Mouse (Mus musculus): ENCODE measurements at regions not wholly inside any gene's neighbourhood (a gene's known extent, or its start where the extent isn't known, plus 50 kb on each side); places are given as distances from the start of the nearest gene placed in this dataset.

DNA sequence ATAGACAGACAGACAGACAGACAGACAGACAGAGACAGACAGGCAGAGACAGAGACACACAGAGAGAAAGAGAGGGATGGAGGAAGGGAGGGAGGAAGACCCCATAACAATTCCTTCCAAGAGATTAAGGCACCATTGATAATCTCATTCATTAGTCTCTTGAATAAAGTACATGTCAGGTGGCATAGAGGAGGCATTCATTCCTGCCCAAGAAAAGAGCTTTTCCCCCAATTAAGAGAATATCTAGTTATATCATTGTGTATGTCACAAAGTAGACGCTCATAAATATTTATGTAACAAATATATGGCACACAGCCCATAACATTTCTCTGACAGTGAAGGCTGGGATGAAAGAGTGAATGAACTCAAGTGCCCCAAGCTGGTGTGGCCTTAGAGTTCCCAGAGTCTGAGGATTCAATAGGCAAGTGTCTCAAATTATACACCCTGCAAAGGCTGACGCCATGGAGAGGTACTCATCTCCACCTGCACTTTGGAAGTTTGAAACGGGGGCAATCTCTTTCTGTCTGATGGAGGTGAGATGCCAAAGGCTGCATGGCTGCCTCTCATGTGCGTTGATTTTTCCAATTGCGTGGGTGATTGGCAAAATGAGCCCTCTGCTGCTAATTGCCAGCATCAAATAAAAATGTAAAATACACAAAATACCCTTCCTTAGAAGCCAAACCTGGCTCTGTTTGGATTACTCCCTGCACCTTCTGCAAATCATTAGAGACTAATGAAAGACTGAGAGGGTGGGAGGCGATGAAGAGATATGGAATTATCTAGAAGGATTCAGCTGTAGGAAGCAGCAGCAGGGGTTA lies 710.3 kb upstream of the Castor2 start:
- Histone ChIP-seq H3K36me3 (ENCODE audit: control insufficient read depth, insufficient read depth, low read length) (no peaks in the 10 kb centered on the region), H3K4me3 (ENCODE audit: low read depth, low read length) (no peak overlapping the region), H3K9me3 (ENCODE audit: control insufficient read depth, low read length) (no peaks in the 10 kb centered on the region; the same call in 1 of the 2 replicates), H3K27me3 (ENCODE audit: control insufficient read depth, insufficient read depth, low read length) (no peaks in the 10 kb centered on the region), H3K4me1 (ENCODE audit: control insufficient read depth, insufficient read depth, low read length) (peaks cover 7% of the 10 kb centered on the region), H3K27ac (ENCODE audit: low read depth, low read length) (no peak overlapping the region), H3K4me2 (no peak overlapping the region), H3K9ac (ENCODE audit: low read length) (no peak overlapping the region)
- ATAC-seq (ENCODE audit: low FRiP score) (no peak), DNase-seq (ENCODE audit: low spot score, missing footprints) (no peak)
- WGBS, result 79% methylated on average over 6 of the region's 6 CpGs

DNA sequence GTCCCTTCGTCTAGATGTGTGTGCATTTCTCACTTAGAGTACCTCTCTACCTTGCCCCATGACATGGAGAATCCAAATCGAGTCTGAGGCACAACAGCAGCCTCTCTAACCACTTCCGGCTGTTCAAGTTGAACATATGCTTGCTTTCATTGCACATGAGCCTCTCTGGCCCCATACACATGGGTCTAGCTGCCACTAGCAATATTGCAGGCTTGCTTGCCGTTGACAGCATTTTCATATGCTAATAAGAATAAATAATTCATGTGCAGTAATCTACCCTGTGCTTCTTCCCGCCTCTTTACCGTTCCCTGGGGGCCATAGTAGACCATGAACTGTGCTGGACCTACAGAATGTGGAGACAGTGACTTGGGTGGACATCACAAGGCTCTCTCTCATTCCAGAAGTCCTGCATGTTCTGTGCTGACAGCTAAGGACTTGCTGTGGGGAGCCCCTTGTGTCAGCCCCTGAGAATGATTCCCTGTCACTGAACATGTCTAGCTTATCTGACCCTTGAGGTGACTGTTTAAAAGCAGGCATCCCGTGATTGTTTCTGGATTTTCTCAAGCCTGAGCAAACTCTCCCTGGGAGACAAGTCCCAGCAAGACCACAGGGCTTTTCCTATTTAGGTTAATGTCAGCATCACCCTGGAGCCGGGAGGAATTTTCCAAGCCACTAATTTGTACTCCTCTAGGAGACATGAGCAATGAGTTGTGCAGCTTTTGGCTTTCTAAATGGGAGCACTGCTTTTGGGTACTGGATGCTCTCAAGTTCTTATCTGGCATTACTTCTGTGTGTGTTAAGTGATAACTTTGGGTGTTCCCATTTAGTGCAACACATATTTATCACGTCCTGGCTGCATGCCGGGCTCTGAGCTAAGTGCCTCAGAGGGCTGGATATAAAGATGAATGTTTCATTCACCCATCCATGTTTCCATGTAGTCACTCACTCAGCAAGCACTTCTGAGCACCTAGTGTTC lies 713.8 kb upstream of the Castor2 start:
- H3K4me1 ChIP-seq (ENCODE audit: control insufficient read depth, insufficient read depth, low read length), result peaks cover 7% of the 10 kb centered on the region
- H3K36me3 ChIP-seq (ENCODE audit: control insufficient read depth, insufficient read depth, low read length), result no peaks in the 10 kb centered on the region
- WGBS, result 63% methylated on average over 10 of the region's 10 CpGs
- no peaks in the 10 kb centered on the region; the same call in 1 of the 2 replicates for H3K9me3 ChIP-seq (ENCODE audit: control insufficient read depth, low read length)
- DNase-seq (ENCODE audit: low spot score, missing footprints) (no peak), ATAC-seq (ENCODE audit: low FRiP score) (peak; percentile 35; the same call in 1 of the 2 replicates)
- no peak overlapping the region for H3K4me2 ChIP-seq
- H3K9ac ChIP-seq (ENCODE audit: low read length), result no peak overlapping the region
- H3K27ac ChIP-seq (ENCODE audit: low read depth, low read length), result no peak overlapping the region
- no peaks in the 10 kb centered on the region for H3K27me3 ChIP-seq (ENCODE audit: control insufficient read depth, insufficient read depth, low read length)
- H3K4me3 ChIP-seq (ENCODE audit: low read depth, low read length), result no peak overlapping the region

GRCm38 (mm10) chr5:133365771-133366170 lies 733.7 kb upstream of the Castor2 start:
- ATAC-seq (ENCODE audit: low FRiP score) (no peak), DNase-seq (ENCODE audit: low spot score, missing footprints) (peak; percentile 92)
- H3K27me3 ChIP-seq (ENCODE audit: control insufficient read depth, insufficient read depth, low read length), result no peaks in the 10 kb centered on the region
- H3K4me2 ChIP-seq, result no peak overlapping the region
- no peaks in the 10 kb centered on the region for H3K36me3 ChIP-seq (ENCODE audit: control insufficient read depth, insufficient read depth, low read length)
- H3K9me3 ChIP-seq (ENCODE audit: control insufficient read depth, low read length), result no peaks in the 10 kb centered on the region
- H3K4me3 ChIP-seq (ENCODE audit: low read depth, low read length), result no peak overlapping the region
- 63% methylated on average over 3 of the region's 3 CpGs for WGBS
- H3K27ac ChIP-seq (ENCODE audit: low read depth, low read length), result no peak overlapping the region
- H3K9ac ChIP-seq (ENCODE audit: low read length), result no peak overlapping the region
- H3K4me1 ChIP-seq (ENCODE audit: control insufficient read depth, insufficient read depth, low read length), result peaks cover 2% of the 10 kb centered on the region; the same call in 1 of the 2 replicates

DNA sequence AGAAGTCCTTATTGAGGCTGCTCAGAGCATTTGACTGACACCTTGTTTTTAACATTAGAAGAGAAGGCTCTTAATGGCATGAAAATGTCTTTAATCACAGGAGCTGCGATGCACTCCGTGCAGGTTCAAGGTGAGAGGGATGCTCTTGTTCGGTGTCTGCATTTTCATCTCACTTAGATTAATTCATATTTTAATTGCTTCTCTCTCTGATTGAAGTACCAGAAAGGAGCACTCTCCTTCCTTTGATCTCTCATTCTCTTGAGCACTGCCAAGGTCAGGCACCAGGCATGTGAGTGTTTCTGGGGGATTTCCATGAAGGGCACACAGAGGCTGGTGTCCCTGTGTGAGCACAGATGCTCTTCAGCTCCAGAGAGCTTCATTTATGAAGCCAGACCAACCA lies 752.0 kb upstream of the Castor2 start:
- ATAC-seq (ENCODE audit: low FRiP score), result no peak
- 87% methylated on average over 3 of the region's 3 CpGs for WGBS
- H3K4me2 ChIP-seq, result no peak overlapping the region

DNA sequence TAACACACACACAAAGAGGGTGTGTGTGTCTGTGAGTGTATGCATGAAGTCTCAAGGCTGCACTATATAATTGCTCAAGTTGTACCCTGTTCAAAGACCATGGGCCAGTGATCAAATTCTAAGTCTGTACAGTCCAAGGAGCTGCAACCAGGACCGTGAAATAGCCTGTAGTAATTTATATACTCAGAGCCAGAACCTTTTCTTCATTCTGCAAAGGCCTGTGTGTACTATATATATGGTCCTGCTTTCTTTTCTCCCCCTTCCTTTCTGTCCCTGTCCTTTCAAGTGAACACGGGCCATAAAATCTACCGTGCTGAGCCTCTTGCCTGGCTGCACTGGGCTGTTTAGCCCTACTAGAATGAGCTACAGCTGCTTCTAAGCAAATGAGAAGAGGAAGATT lies 757.5 kb upstream of the Castor2 start:
- WGBS, result 88% methylated on average over 3 of the region's 3 CpGs
- Histone ChIP-seq H3K4me3 (ENCODE audit: low read depth, low read length) (no peak overlapping the region), H3K9ac (ENCODE audit: low read length) (no peak overlapping the region), H3K9me3 (ENCODE audit: control insufficient read depth, low read length) (no peaks in the 10 kb centered on the region), H3K27ac (ENCODE audit: low read depth, low read length) (no peak overlapping the region), H3K36me3 (ENCODE audit: control insufficient read depth, insufficient read depth, low read length) (no peaks in the 10 kb centered on the region), H3K4me1 (ENCODE audit: control insufficient read depth, insufficient read depth, low read length) (no peaks in the 10 kb centered on the region), H3K4me2 (no peak overlapping the region), H3K27me3 (ENCODE audit: control insufficient read depth, insufficient read depth, low read length) (no peaks in the 10 kb centered on the region)
- ATAC-seq (ENCODE audit: low FRiP score) (no peak), DNase-seq (ENCODE audit: low spot score, missing footprints) (no peak)

More for the DNA sequence above, 752.0 kb upstream of the Castor2 start:
- Histone ChIP-seq H3K4me1 (ENCODE audit: control insufficient read depth, insufficient read depth, low read length) (no peaks in the 10 kb centered on the region), H3K4me3 (ENCODE audit: low read depth, low read length) (no peak overlapping the region), H3K36me3 (ENCODE audit: control insufficient read depth, insufficient read depth, low read length) (no peaks in the 10 kb centered on the region), H3K9ac (ENCODE audit: low read length) (no peak overlapping the region), H3K27me3 (ENCODE audit: control insufficient read depth, insufficient read depth, low read length) (no peaks in the 10 kb centered on the region), H3K9me3 (ENCODE audit: control insufficient read depth, low read length) (no peaks in the 10 kb centered on the region), H3K27ac (ENCODE audit: low read depth, low read length) (no peak overlapping the region)
- peak; percentile 14 for DNase-seq (ENCODE audit: low spot score, missing footprints)

GRCm38 (mm10) chr5:133320626-133321025 lies 777.5 kb upstream of the Auts2 start:
- H3K9me3 ChIP-seq (ENCODE audit: control insufficient read depth, low read length), result no peaks in the 10 kb centered on the region
- H3K4me3 ChIP-seq (ENCODE audit: low read depth, low read length), result no peak overlapping the region
- no peak overlapping the region for H3K4me2 ChIP-seq
- H3K9ac ChIP-seq (ENCODE audit: low read length), result no peak overlapping the region
- no peaks in the 10 kb centered on the region for H3K36me3 ChIP-seq (ENCODE audit: control insufficient read depth, insufficient read depth, low read length)
- peak; percentile 44 for DNase-seq (ENCODE audit: low spot score, missing footprints)
- H3K27me3 ChIP-seq (ENCODE audit: control insufficient read depth, insufficient read depth, low read length), result no peaks in the 10 kb centered on the region
- H3K4me1 ChIP-seq (ENCODE audit: control insufficient read depth, insufficient read depth, low read length), result no peaks in the 10 kb centered on the region
- no peak for ATAC-seq (ENCODE audit: low FRiP score)
- 86% methylated on average over 2 of the region's 2 CpGs for WGBS
- no peak overlapping the region for H3K27ac ChIP-seq (ENCODE audit: low read depth, low read length)

- no peaks in the 10 kb centered on the region for H3K4me1 ChIP-seq (ENCODE audit: control insufficient read depth, insufficient read depth, low read length)
- DNase-seq (ENCODE audit: low spot score, missing footprints), result peak; percentile 53
- no peaks in the 10 kb centered on the region for H3K27me3 ChIP-seq (ENCODE audit: control insufficient read depth, insufficient read depth, low read length)
- WGBS, result 87% methylated on average over 1 of the region's 1 CpGs
- H3K9me3 ChIP-seq (ENCODE audit: control insufficient read depth, low read length), result no peaks in the 10 kb centered on the region
- no peak overlapping the region for H3K27ac ChIP-seq (ENCODE audit: low read depth, low read length)
- H3K36me3 ChIP-seq (ENCODE audit: control insufficient read depth, insufficient read depth, low read length), result no peaks in the 10 kb centered on the region
- H3K4me3 ChIP-seq (ENCODE audit: low read depth, low read length), result no peak overlapping the region
- no peak overlapping the region for H3K9ac ChIP-seq (ENCODE audit: low read length)
- H3K4me2 ChIP-seq, result no peak overlapping the region
- no peak for ATAC-seq (ENCODE audit: low FRiP score)
Measured at GRCm38 (mm10) chr5:133320206-133320605, 777.1 kb upstream of the Auts2 start.

GRCm38 (mm10) chr5:133314031-133314430 lies 770.9 kb upstream of the Auts2 start:
- Histone ChIP-seq H3K27ac (ENCODE audit: low read depth, low read length) (no peak overlapping the region), H3K4me2 (no peak overlapping the region), H3K4me3 (ENCODE audit: low read depth, low read length) (no peak overlapping the region), H3K9me3 (ENCODE audit: control insufficient read depth, low read length) (no peaks in the 10 kb centered on the region), H3K27me3 (ENCODE audit: control insufficient read depth, insufficient read depth, low read length) (no peaks in the 10 kb centered on the region), H3K36me3 (ENCODE audit: control insufficient read depth, insufficient read depth, low read length) (no peaks in the 10 kb centered on the region), H3K4me1 (ENCODE audit: control insufficient read depth, insufficient read depth, low read length) (peaks cover 10% of the 10 kb centered on the region), H3K9ac (ENCODE audit: low read length) (no peak overlapping the region)
- 52% methylated on average over 7 of the region's 7 CpGs for WGBS
- ATAC-seq (ENCODE audit: low FRiP score) (no peak), DNase-seq (ENCODE audit: low spot score, missing footprints) (peak; percentile 64)
